Mouse (Mus musculus): ENCODE data around the gene Psg19.

Gene Psg19

GRCm38 (mm10) chr7:18746189-18746860 lies 52.0 kb downstream of the Psg19 start:
- in situ Hi-C loops (cut with MboI, MseI) = no loop called here

Measured in regulatory T cell (primary cell).